Mouse (Mus musculus): ENCODE results near the gene Mrpl53.
A peak's percentile ranks its signal among the peaks of the same experiment; 100 is the strongest.

The Mrpl53 gene

DNA sequence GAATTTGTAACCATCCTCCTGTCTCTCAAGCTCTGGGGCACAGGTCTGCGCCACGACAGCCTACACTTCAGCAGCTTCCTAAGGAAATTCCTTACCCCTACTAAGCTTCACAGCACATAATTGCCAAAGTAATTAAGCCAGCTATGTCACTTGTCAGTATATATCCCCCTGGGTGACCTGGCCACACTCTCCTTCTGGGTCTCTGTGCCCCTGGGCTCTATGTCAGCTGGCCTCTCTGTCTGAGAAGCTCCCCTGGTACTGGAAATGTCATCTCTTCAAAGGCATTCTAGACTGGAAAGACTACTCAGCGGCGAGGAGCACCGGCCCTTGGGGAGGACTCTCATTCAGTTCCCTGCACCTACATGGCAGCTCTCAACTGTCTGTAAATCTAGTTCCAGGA, 14.1 kb downstream of the Mrpl53 start:
- DNase-seq: no peak

DNA sequence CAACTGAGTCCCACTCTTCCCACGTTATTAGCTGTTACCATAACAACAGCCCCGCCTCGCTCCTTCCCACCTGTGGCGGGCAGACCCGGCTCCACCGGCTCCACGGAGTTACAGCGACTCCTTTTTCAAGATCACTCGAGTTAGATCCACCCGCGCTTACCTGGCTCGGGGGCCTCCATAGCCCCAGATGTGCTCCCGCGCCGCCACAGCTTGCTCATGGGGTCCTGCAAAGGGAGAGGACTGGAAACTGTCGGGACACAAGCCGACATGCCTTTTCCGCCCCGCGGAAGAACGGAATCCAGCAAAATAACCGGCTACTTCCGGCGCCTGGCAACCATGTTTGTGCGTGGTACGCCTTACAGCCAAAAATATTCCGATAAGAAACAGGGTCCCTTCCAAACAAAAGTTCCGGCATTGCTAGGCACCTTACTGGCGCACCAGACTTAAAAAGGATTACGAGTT, 16.0 kb downstream of the Mrpl53 start:
- DNase-seq: peak; percentile 91

DNA sequence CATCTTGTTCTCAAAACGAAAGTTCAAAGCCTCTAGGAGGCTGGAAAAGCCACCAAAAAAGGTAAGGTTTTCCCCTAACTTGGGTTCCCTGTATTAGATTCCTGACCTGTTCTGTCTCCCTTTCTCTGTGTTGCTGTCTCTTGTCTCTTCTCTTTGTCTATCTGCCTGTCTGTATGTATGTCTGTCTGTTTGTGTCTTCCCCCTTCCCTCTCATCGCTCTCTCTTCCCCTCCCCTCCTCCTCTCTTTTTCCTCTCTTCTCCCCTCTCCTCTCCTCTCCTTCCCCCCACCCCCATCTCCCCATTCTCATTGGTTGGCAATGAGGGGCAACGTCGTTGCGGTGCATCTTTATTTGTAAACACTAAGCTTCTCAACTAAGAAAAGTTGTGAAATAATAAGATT, 16.5 kb downstream of the Mrpl53 start, which contains the start of gene Ino80b:
Gene Ino80b, minus strand, starts transcription at position 101 of the 400 bp plus-strand sequence.
- no peak for DNase-seq

DNA sequence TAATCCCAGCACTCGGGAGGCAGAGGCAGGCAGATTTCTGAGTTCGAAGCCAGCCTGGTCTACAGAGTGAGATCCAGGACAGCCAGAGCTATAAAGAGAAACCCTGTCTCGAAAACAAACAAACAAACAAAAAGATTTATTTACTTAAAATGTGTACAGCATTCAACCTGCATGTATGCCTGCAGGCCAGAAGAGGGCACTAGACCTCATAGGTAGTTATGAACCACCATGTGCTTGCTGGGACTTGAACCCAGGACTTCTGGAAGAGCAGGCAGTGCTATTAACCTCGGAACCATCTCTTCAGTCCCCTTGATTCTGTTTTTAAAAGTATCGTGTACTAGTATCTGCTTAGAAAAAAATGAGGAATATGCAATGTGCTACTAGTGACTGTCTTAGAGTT, 18.6 kb downstream of the Mrpl53 start:
- DNase-seq: no peak

DNA sequence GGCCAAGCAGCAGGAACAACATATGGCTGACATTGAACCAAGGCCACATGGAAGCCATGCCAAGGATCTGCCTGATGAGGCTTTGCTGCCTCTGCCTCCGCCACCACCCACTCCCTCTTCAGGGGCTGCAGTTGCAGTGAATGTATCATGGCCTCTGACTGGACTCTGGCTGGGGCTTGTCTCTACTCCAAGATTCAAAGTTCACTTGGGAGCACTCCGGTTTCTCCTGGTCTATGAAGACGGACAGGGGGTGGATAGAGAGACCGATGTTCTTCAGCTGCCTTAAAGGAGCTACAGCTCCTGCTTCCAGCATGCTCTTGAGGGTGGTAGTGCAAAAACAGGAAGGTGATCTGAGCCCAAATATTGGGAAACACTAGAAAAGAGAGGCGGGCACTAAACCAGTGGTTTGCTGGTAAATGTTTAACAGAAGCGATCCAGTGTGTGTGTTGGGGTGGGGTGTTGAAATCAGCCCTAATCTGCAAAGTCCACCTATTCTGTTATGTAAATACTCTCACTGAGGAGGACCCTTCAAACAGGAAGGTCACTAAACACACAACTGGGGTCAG, 22.7 kb downstream of the Mrpl53 start:
- no peak for DNase-seq

DNA sequence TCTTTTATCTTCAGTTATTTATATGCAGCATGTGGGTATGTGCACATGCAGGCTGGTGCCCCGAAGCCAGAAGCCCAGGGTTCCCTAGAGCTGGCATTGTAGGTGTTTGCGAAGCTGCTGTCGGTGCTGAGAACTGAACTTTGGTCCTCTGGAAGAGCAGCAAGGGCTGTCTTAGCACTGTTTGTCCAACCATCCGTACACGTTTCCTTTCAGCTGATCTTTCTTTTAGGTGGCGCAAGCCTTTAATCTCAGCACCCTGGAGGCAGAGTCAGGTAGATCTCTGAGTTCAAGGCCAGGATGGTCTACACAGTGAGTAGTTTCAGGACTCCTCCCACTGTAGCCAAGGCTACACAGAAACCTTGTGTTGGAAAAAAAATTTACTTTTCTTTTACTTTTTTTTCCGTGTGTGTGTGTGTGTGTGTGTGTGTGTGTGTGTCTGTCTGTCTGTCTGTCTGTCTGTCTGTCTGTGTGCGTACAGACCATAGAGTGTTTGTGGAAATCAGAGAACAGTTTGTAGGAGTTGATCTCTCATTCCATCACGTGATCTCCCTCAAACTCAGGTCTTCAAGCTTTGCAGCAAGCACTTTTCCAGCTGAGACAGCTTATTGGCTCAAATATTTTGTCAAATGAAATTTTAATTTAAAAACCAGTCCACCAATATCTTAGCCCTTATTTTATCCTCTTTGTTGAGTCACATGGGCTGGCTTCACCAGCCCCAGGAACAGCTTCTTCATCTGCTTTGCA, 23.5 kb downstream of the Mrpl53 start:
- DNase-seq: no peak

DNA sequence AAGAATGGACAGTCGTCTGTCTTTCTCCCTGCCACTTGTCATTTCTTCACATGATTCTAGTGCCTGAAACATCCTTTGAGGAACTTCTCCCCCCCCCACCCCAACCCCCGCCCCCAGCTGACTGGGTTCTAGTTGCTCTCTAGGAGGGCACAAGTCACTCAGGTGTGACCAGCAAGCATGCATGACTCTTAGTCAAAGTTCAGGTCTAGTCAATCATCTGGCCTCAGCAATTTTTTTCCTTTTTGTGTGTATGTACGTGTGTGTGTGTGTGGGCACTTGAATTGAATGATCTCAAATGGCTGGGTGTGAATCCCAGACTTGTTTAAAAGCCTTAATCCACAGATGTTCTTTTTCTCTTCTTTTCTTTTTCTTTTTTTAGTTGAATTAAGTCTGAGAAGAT, 25.4 kb downstream of the Mrpl53 start:
- no peak for DNase-seq

DNA sequence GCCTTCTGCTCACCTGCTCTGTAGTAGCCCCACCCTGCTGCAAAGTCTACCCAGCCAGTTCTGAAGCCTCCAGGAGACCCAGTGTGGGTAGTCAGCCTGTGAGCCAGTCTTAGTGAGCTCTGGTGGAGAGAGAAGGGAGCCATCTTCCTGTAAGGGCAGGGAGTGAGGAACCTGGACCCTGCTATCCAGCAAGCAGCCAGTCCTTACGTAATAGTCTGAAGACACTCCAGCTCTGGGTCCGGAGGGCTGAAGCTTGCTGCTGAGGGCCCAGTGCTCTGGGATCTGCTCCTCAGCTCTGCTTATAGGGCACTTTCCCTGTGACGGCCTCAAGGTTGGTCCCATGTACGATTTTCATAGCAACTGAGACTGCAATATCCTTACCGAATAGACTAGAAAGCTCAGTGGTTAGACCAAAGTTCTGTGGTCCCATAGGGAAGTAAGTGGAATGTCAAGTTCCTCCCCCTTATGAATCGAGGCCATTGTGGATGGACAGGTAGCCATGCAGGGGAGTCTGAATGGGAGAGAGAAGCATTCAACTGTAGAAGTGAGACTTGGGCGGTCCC, 26.2 kb downstream of the Mrpl53 start, which contains the start of gene Rtkn:
Gene Rtkn, plus strand, starts transcription at position 513 of the 563 bp plus-strand sequence.
- no peak for DNase-seq

DNA sequence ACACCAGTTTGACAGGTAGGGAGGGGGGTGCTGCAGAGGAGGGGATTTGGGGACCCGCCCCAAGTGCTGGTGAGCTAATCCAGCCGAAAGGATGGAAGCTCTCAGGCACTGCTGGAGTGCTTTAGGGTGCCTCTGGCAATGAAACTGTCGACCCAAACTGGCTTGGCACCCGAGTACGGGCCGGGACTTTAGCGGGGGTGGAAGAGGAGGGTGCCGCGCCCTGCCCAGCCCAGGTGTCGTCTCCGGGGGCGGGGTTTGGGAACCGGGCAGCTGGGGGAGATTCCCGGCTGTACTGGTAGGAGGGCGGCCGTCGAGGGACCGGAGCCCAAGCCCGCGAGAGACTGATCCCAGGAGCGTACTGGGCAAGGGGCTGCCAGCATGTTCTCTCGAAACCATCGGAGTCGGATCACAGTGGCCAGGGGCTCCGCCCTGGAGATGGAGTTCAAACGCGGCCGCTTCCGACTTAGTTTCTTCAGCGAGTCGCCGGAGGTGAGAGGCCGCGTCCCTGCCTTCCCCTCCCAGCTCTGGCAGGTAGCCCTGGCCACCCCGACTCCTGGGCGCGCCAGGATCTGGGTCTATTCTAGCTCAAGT, 26.8 kb downstream of the Mrpl53 start:
- DNase-seq: peak; percentile 66

DNA sequence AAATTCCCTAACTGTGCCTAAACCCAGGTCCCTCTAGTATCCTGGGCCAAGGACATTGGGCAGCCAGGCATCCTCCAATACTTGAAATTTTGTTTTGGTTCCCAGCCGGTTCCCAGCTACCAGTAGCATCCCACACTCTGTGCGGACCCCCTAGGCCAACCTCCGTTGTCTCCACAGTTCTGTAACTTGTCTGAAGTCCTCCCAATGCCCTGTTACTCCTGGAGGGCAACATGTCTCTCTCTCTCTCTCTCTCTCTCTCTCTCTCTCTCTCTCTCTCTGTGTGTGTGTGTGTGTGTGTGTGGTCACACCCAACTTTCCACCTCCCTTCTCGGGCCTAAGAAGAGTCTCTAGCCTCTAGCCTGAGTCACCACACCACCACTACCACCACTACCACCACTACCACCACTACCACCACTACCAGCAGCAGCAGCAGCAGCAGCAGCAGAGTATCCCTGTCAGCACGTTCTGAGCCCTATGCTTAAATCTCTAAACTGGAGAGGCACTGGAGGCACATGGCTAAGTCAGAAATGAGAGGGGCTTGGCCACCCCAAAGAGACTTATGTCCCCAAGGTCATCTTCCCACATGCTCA, 27.5 kb downstream of the Mrpl53 start:
- no peak for DNase-seq

DNA sequence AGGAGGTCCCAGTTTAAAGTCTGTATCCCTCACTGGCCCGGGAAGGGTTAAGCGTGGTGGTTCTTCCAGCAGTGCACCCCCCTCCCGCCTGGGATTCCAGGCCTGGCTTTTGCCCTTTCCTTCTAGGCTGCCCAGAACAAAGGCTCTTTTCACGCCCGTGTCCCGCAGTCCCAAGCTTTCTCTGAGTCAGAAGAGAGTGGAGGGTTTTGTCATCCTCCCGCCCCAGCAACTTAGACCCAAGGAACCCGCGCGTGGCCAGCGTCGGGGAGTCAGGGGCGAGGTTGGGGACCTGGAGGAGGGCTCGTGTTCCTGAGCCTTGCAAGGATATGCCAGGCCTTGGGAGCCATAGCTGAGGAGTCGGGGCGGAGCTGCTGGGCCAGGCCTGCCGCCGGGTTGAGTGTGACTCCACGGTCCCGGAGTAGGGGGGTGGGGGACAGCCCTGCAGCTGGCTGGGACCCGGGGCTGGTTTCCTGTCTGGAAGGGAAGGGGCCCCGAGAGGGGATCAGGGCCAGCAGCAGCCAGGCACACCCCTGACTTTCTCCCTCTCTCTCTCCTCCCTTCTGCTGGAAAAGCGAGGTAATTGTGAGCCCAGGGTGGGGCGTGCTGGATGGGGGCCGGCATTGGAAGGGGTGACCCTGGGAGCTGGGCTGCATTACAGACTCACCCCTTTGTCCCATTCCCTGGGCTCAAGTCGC, 28.2 kb downstream of the Mrpl53 start:
- peak; percentile 68 for DNase-seq

DNA sequence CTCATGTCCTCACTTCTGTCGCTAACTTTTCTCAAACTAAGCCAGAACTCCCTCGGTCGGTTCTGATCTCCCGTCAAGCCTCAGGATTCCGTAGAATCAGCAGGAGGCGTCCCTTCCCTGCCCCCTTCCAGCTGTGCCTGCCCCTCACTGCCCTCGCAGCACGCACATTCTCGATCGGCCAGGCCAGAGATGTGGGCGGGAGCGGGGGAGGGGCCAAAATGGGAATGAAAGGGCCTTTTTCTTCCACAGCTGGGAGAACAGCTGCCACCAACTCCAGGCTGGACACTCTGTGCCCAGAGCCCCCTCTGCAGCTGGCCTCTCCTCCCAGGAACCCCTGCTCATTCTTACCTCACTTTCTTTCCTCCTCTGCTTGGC, 28.7 kb downstream of the Mrpl53 start:
- DNase-seq: peak; percentile 89

DNA sequence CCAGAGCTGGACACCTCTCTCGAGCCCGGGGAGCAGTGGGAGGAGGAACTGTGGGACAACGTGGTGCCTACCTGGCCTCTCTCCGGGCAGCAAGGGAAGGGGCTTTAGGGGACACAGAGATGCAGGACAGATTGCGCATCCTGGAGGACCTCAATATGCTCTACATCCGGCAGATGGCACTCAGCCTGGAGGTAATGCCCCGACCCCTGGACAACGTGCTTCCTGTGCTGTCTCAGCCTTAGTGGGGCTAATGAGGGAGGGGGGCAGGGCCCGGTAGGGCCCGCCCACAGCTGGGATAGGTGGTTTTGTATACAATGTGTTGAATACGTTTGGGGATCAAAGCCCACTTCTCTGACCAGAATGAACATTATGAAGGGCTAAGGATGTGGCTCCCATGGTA, 29.2 kb downstream of the Mrpl53 start:
- no peak for DNase-seq

DNA sequence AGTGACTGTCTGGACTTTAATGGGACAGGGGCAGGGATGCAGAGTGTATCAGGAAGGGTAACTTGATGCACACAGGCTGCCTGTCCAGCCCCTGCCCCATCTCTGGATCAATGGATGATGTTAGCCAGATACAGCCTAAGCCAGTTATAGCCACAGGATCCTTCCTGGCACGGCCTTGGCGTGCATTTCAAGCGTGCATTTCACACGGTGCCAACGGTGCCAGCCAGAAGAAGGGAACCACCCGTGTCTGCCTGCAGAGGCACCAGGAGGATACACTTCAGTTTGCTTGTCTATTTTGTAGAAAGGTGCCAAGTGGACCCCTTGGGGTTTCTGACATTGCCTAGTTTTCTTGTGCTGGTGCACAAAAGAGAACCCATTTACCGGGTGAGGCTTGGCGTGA, 31.2 kb downstream of the Mrpl53 start:
- DNase-seq: no peak

DNA sequence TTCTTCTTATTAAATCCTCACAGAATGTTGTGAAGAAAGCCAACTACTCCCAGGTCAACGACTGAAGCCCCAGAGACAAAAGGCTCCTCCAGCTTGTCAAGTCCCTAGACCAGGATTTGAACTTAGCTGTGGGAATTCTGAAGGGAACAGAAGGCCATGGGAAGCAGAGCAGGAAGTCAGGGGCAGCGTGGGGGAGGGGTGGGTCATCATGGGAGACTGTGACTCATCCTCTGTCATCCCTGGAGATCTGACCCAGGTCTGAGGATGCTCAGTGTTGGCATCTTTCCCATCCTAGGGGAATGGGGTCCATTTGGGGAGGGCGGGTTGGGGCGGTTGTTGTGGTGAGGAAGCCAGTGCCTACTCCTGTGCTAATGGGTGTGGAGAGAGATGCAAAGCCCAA, 32.8 kb downstream of the Mrpl53 start:
- DNase-seq: no peak

DNA sequence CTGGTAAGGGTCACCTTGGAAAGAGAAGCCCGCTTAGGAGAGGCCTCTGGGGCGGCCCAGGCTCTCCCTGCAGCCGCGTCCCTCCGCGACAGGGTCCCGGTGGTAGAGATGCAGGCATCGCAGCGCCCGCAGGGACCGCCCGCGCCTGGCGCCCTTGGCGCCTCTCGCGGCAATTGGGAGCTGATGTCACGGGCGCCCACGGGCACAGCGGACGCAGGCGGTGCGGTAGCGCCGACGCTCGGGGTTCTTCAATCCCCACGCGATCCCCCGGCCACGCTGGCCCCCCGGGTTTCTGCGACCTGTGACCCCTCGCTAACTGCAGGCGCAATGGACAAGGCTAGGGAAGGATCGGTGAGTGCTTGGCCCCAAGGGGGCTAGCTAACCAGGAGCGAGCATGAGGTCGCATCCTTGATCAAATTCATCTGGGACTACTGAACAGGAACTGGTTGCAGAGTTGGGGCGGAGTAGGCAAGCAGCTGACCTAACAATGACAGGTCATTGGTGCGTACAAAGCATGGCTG, 33.4 kb downstream of the Mrpl53 start:
- DNase-seq: no peak

DNA sequence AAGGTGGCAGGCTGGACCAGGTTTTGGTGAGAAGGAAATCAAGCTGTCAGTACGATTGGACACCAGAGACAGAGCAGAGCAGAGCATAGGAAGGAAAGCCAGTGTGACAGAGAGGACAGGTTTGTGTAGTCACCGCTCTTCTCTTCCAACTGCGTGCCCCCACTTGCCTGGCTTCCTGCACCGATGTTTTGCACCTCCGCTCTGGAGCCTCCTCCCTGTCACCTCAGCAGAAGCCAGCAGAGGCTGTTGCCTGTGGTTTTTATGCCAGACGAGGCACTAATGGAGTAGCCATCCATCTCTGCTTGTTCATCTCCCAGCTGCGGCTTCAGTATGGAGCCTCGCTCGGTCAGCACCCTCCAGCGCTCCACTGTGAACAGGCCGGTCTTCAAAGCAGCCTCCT, 34.0 kb downstream of the Mrpl53 start:
- DNase-seq: no peak

DNA sequence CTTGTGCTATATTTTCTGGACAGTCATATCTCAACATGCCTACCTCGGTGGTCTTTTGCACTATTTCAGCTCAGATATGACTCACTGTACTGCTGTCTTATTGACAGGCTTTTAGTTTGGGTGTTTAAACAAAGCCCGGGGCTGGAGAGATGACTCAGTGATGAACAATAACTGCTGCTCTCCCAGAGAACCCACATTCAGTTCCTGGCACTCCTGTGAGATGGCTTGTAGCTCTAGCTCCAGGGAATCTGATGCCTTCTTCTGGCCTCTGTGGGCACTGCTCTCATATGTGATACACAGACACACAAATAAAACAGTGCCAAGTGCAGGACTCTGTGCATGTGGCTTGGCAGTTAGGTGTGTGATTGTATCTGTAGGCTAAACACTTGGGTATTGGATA, 36.4 kb downstream of the Mrpl53 start:
- no peak for DNase-seq

DNA sequence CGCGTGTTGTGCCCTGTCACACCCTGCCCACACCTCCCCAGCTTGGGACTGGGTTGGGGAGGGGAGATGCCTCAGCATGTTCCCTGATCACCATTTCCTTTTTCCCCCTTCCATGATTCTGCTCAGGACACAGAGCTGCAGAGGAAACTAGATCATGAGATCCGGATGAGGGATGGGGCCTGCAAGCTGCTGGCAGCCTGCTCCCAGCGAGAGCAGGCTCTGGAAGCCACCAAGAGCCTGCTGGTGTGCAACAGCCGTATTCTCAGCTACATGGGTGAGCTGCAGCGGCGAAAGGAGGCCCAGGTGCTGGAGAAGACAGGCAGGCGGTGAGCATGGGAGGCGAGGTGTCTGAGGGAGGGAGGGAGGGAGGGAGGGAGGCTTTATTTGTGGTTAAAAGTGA, 37.0 kb downstream of the Mrpl53 start:
- no peak for DNase-seq

DNA sequence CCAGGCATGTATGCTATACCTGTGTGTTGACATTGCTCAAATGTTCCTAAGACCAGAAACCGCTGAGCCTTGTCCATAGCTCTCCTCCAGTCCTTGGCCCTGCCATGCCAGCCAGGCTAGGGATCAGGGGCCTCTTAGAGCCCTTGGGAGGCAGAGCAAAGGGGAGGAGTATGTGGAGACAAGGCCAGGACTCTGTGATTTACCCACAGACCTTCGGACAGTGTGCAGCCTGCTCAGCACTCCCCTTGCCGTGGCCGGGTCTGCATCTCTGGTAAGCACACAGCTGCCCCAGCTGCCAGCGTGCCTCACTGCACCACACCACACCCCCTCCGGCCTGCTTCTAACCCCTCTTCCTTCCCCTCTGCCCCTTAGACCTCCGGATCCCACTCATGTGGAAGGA, 38.4 kb downstream of the Mrpl53 start:
- no peak for DNase-seq

DNA sequence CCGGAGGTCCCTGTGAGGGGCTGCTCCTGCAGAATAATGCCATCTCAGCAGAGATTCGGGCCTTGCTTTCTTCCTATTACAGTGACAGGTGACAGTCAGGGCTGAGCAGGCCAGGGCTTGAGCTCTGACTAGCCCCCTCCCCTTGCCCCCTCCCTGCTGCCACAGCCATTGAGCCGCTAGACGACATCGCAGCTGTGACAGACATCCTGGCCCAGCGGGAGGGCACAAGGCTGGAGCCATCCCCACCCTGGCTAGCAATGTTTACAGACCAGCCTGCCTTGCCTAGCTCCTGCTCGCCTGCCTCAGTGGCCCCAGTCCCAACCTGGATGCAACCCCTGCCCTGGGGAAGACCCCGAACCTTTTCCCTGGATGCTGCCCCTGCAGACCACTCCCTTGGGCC, 42.9 kb downstream of the Mrpl53 start:
- no peak for DNase-seq

DNA sequence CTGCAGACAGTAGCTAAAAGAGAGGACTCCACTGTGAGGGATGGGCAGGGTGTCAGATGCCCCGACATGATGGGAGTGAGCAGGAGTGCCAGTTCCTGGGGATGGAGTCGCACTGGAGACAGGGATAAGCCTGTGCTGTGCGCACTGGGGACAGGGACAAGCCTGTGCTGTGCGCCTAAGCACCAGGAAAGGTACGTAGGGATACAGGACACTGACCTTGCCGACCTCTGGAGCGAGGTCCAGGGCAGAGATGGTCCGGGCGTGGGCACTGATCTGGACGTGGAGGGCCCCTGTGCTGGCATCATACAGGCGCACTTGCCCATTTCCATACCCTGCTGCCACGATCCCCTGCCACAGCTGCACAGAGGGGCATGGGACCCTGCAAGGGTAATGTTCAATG, 44.2 kb downstream of the Mrpl53 start:
- no peak for DNase-seq

DNA sequence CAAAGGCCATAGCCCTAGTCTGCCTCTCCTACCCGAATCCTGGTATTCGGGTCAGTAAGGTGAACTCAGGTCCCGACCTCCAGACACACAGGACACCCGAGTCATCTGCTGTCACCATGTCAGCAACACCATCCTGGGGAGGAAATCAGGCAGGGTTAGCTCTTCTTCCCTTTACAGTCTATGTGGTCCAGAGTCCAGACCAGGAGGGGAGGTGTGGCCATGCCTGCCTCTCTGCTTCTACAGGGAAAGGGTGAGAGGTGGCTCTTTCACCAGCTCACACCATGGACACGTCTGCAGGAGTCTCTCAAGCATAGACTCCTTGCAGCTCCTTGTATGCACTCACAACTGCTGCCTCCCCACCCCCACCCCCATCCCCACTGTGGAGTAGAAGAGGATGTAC, 44.6 kb downstream of the Mrpl53 start:
- DNase-seq: no peak

All from lung, postnatal 14 days (tissue).